Mouse (Mus musculus) heart, embryonic 12.5 days (tissue): ENCODE data around the gene Col24a1. TPM values are rescaled to one million over a fixed set of nuclear protein-coding genes. Genes with fewer than 3 reads are reported as not detected.

Source experiments
- ATAC-seq: fragments of 200-750 bp; cut with Nextera tagmentation; 2 replicates; pipeline ENCODE4 v1.8.0; 2017; ENCODE audit warnings: moderate TSS enrichment, moderate library complexity; ENCODE audit not compliant: insufficient number of reproducible peaks, low FRiP score
- H3K27ac ChIP-seq: fragments of 300-500 bp; sonication (generic); 2 replicates; pipeline ENCODE4 v1.5.1; 2016; ENCODE audit warnings: mild to moderate bottlenecking, moderate library complexity; ENCODE audit not compliant: poor library complexity, severe bottlenecking
- H3K27me3 ChIP-seq: fragments of 300-500 bp; sonication (generic); replicated peaks from 2 replicates; pipeline ENCODE4 v1.6.1; 2016; ENCODE audit warnings: mild to moderate bottlenecking, moderate library complexity
- H3K36me3 ChIP-seq: fragments of 300-500 bp; sonication (generic); 2 replicates; pipeline ENCODE4 v1.6.1; 2016; ENCODE audit warnings: mild to moderate bottlenecking, moderate library complexity
- H3K4me1 ChIP-seq: fragments of 300-500 bp; sonication (generic); replicated peaks from 2 replicates; pipeline ENCODE4 v1.6.1; 2016; ENCODE audit warnings: mild to moderate bottlenecking
- H3K4me2 ChIP-seq: fragments of 300-500 bp; sonication (generic); 2 replicates; pipeline ENCODE4 v1.6.1; 2016; ENCODE audit warnings: mild to moderate bottlenecking, moderate library complexity
- H3K4me3 ChIP-seq: fragments of 300-500 bp; sonication (generic); 2 replicates; pipeline ENCODE4 v1.5.1; 2016; ENCODE audit warnings: mild to moderate bottlenecking
- H3K9ac ChIP-seq: fragments of 300-500 bp; sonication (generic); 2 replicates; pipeline ENCODE4 v1.6.1; 2016; ENCODE audit warnings: mild to moderate bottlenecking, moderate library complexity
- H3K9me3 ChIP-seq: fragments of 300-500 bp; sonication (generic); replicated peaks from 2 replicates; pipeline ENCODE4 v1.6.1; 2016; ENCODE audit warnings: mild to moderate bottlenecking, moderate library complexity
- whole genome bisulfite sequencing: fragments of 180-500 bp; shearing (Covaris S2); methylation state at CpG from one replicate; pipeline ENCODE4 v1.1.7; 2016; 5-methylcytosine and 5-hydroxymethylcytosine counted together
- polyA plus RNA-seq: library from polyadenylated mRNA; unstranded; fragments of >200 nt; fragmentation: Nextera tagmentation; extraction: Ambion mirVana; gene quantifications from 2 replicates; pipeline ENCODE4 v1.2.1, GENCODE M21; 2016

The Col24a1 gene
- polyA plus RNA-seq, 1 experiment from 2014 or later = 0.80 TPM

- Histone ChIP-seq H3K27ac (no peak overlapping the region), H3K9ac (no peak overlapping the region), H3K4me3 (no peak overlapping the region), H3K4me2 (no peak overlapping the region), H3K9me3 (0 out of 2 replicates have a peak, but pooled peaks cover 6% of the 10 kb centered on the region), H3K36me3 (no peaks in the 10 kb centered on the region), H3K27me3 (no peaks in the 10 kb centered on the region), H3K4me1 (no peaks in the 10 kb centered on the region)
- 76% methylated on average over 4 of the region's 4 CpGs for WGBS
- no peak for ATAC-seq
These were observed 267.8 kb downstream of the Col24a1 start for GRCm38 (mm10) chr3:145560117-145560516.

GRCm38 (mm10) chr3:145574468-145574867 lies 282.2 kb downstream of the Col24a1 start:
- no peaks in the 10 kb centered on the region for H3K9me3 ChIP-seq
- no peak overlapping the region for H3K4me2 ChIP-seq
- no peak overlapping the region for H3K9ac ChIP-seq
- ATAC-seq = no peak
- no peaks in the 10 kb centered on the region for H3K27me3 ChIP-seq
- WGBS = 80% methylated on average over 3 of the region's 3 CpGs
- H3K36me3 ChIP-seq = peaks cover 16% of the 10 kb centered on the region
- H3K4me3 ChIP-seq = no peak overlapping the region
- no peak overlapping the region for H3K27ac ChIP-seq
- H3K4me1 ChIP-seq = peaks cover 12% of the 10 kb centered on the region

- ATAC-seq = no peak
- peaks cover 12% of the 10 kb centered on the region for H3K4me1 ChIP-seq
- no peak overlapping the region for H3K4me3 ChIP-seq
- H3K36me3 ChIP-seq = peaks cover 21% of the 10 kb centered on the region
- no peak overlapping the region for H3K27ac ChIP-seq
- no peak overlapping the region for H3K9ac ChIP-seq
- WGBS = 81% methylated on average over 7 of the region's 7 CpGs
- no peaks in the 10 kb centered on the region for H3K27me3 ChIP-seq
- no peaks in the 10 kb centered on the region for H3K9me3 ChIP-seq
- H3K4me2 ChIP-seq = peak overlapping the region; percentile 91; the same call in 1 of the 2 replicates
These were observed 283.1 kb downstream of the Col24a1 start for GRCm38 (mm10) chr3:145575340-145575739.

GRCm38 (mm10) chr3:145575743-145576481 lies 283.6 kb downstream of the Col24a1 start, which contains the start of gene Znhit6:
Gene Znhit6, plus strand, starts transcription at chr3:145576205.
- Histone ChIP-seq H3K9ac (peak within 1 kb of the TSS; percentile 80), H3K4me3 (peak within 1 kb of the TSS; percentile 79), H3K27ac (peak within 1 kb of the TSS; percentile 10), H3K9me3 (no peaks in the 10 kb centered on the region), H3K27me3 (no peaks in the 10 kb centered on the region), H3K4me1 (peaks cover 12% of the 10 kb centered on the region), H3K4me2 (peak within 1 kb of the TSS; percentile 91), H3K36me3 (peaks cover 22% of the 10 kb centered on the region)
- peak; percentile 91 for ATAC-seq
- 6% methylated on average over 37 of the region's 37 CpGs for WGBS

- Histone ChIP-seq H3K4me2 (peak overlapping the region; percentile 91), H3K4me3 (peak overlapping the region; percentile 79), H3K4me1 (peaks cover 12% of the 10 kb centered on the region), H3K27me3 (no peaks in the 10 kb centered on the region), H3K27ac (peak overlapping the region; percentile 10; the same call in 1 of the 2 replicates), H3K9me3 (no peaks in the 10 kb centered on the region), H3K9ac (peak overlapping the region; percentile 80), H3K36me3 (peaks cover 22% of the 10 kb centered on the region)
- ATAC-seq = peak; percentile 47; the same call in 1 of the 2 replicates
- under 1% methylated on average over 11 of the region's 11 CpGs for WGBS
These were observed 284.2 kb downstream of the Col24a1 start for GRCm38 (mm10) chr3:145576482-145576822.

- Histone ChIP-seq H3K4me2 (peak overlapping the region; percentile 91), H3K4me1 (peaks cover 12% of the 10 kb centered on the region), H3K9ac (peak overlapping the region; percentile 80), H3K36me3 (peaks cover 22% of the 10 kb centered on the region), H3K27me3 (no peaks in the 10 kb centered on the region), H3K9me3 (no peaks in the 10 kb centered on the region), H3K27ac (no peak overlapping the region), H3K4me3 (peak overlapping the region; percentile 79)
- 30% methylated on average over 15 of the region's 15 CpGs for WGBS
- ATAC-seq = no peak
These were observed 284.6 kb downstream of the Col24a1 start for GRCm38 (mm10) chr3:145576876-145577275.

- Histone ChIP-seq H3K36me3 (peaks cover 63% of the 10 kb centered on the region), H3K9me3 (no peaks in the 10 kb centered on the region), H3K9ac (no peak overlapping the region), H3K4me1 (no peaks in the 10 kb centered on the region), H3K4me2 (no peak overlapping the region), H3K4me3 (no peak overlapping the region), H3K27me3 (no peaks in the 10 kb centered on the region), H3K27ac (no peak overlapping the region)
- no peak for ATAC-seq
- 89% methylated on average over 4 of the region's 4 CpGs for WGBS
These were observed 290.8 kb downstream of the Col24a1 start for GRCm38 (mm10) chr3:145583043-145583442.

- no peak overlapping the region for H3K27ac ChIP-seq
- H3K4me3 ChIP-seq = no peak overlapping the region
- H3K9ac ChIP-seq = no peak overlapping the region
- 65% methylated on average over 3 of the region's 3 CpGs for WGBS
- no peaks in the 10 kb centered on the region for H3K9me3 ChIP-seq
- peaks cover 57% of the 10 kb centered on the region for H3K36me3 ChIP-seq
- no peaks in the 10 kb centered on the region for H3K4me1 ChIP-seq
- no peaks in the 10 kb centered on the region for H3K27me3 ChIP-seq
- no peak for ATAC-seq
- no peak overlapping the region for H3K4me2 ChIP-seq
These were observed 291.4 kb downstream of the Col24a1 start for GRCm38 (mm10) chr3:145583522-145584200.

GRCm38 (mm10) chr3:145590562-145590961 lies 298.3 kb downstream of the Col24a1 start:
- H3K9me3 ChIP-seq = no peaks in the 10 kb centered on the region

GRCm38 (mm10) chr3:145591841-145592542 lies 299.7 kb downstream of the Col24a1 start:
- no peak for ATAC-seq
- Histone ChIP-seq H3K36me3 (peaks cover 51% of the 10 kb centered on the region), H3K9ac (no peak overlapping the region), H3K4me1 (no peaks in the 10 kb centered on the region), H3K9me3 (no peaks in the 10 kb centered on the region), H3K4me2 (no peak overlapping the region), H3K27ac (no peak overlapping the region), H3K27me3 (no peaks in the 10 kb centered on the region), H3K4me3 (no peak overlapping the region)
- WGBS = 89% methylated on average over 6 of the region's 6 CpGs

More at GRCm38 (mm10) chr3:145590562-145590961, 298.3 kb downstream of the Col24a1 start:
- Histone ChIP-seq H3K36me3 (peaks cover 61% of the 10 kb centered on the region), H3K27me3 (no peaks in the 10 kb centered on the region), H3K27ac (no peak overlapping the region), H3K9ac (no peak overlapping the region), H3K4me1 (no peaks in the 10 kb centered on the region), H3K4me3 (no peak overlapping the region), H3K4me2 (no peak overlapping the region)
- peak; percentile 89 for ATAC-seq
- WGBS = 92% methylated on average over 4 of the region's 4 CpGs

GRCm38 (mm10) chr3:145595354-145595753 lies 303.1 kb downstream of the Col24a1 start:
- Histone ChIP-seq H3K4me3 (no peak overlapping the region), H3K27ac (no peak overlapping the region), H3K9ac (no peak overlapping the region), H3K9me3 (no peaks in the 10 kb centered on the region), H3K36me3 (peaks cover 69% of the 10 kb centered on the region), H3K27me3 (no peaks in the 10 kb centered on the region), H3K4me1 (no peaks in the 10 kb centered on the region), H3K4me2 (no peak overlapping the region)
- no peak for ATAC-seq
- 89% methylated on average over 6 of the region's 6 CpGs for WGBS
